Mouse (Mus musculus) liver, adult 2 months (tissue): ENCODE measurements at regions not wholly inside any gene's neighbourhood (a gene's known extent, or its start where the extent isn't known, plus 50 kb on each side); places are given as distances from the start of the nearest gene placed in this dataset.

Experiments
- CTCF ChIP-seq: fragments of 200-500 bp; IDR thresholded peaks from 2 replicates; pipeline ENCODE4 v1.5.1; 2011; ENCODE audit warnings: low read depth, low read length, control low read depth
- POLR2A ChIP-seq: fragments of 200-500 bp; IDR thresholded peaks from 2 replicates; pipeline ENCODE4 v1.6.1; 2011; ENCODE audit warnings: low read length, control low read depth; ENCODE audit not compliant: insufficient read depth; ENCODE audit errors: extremely low read depth

GRCm38 (mm10) chr10:7280429-7280828, 68.4 kb upstream of the Cnksr3 start:
- TF ChIP-seq CTCF (no peak), POLR2A (no peak)
